Mouse (Mus musculus): ENCODE measurements at regions not wholly inside any gene's neighbourhood (a gene's known extent, or its start where the extent isn't known, plus 50 kb on each side); places are given as distances from the start of the nearest gene placed in this dataset.
A peak's percentile ranks its signal among the peaks of the same experiment; 100 is the strongest.
"Not testable (repeated sequence)": the region's sequence is repeated elsewhere in the genome, so short reads cannot be mapped to it uniquely, and the experiment has no call there.

GRCm38 (mm10) chr8:26762942-26763778 lies 214.0 kb upstream of the Zfp703 start:
- no peak for DNase-seq

DNA sequence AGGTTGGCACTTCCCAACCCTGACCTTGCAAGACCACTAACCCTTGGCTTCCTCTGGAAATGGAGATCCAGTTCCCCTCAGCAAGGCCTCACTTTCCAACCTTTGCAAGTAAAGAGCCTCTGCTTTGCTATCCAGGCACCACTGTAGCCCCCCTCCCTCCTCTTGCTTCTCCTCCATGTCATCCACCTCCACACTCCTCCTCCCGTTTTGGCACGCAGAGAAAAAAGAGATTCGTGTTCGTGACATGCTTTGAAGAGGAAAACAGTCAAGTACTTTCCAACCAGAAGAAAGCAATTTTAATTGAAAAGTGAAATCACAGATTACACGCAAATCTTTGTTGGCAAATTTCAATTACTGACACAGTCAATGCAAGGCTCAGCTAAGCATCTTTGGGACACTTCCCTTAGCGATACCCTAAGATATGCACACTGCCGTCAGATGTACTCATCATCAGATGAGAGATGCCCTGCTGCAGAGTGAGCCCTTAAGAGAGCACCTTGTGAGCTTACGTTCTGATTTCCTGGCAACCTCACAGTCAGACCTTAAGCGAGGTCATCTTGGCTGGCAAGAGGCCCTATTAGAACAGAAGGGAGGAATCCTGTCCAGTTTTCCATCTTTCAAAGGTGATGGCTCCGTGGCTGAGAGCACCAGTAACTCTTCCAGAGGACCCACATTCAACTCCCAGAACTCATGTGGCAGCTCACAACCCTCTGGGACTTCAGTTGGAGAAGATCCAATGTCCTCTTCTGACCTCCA lies 208.5 kb upstream of the Zfp703 start:
- no peak for DNase-seq

DNA sequence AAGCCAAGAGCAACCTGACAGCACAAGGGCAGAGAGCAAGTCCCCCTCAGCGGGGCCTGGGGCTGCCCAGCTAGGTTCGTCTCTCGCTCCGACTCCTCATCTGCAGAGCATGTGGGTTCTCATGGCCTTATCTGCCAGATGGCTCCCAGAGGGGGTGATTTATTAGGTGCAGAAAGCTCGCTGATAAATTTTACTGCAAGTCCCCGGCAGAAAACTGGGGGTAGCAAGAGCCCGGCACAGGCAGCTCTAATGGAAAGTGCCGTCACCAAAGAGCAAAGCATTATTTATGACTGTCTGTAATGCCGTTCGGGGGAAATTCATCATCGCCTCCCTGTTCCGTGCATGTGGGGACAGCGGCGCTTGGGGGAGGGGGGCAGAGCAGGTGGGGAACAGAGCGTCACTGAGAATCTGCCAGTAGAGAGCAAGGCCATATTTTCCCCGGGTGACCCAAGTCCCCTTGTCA lies 206.7 kb upstream of the Zfp703 start:
- DNase-seq: no peak

- DNase-seq: no peak
Measured at GRCm38 (mm10) chr8:26778917-26779537, 198.1 kb upstream of the Zfp703 start.

GRCm38 (mm10) chr8:26780515-26780914 lies 196.6 kb upstream of the Zfp703 start:
- DNase-seq: no peak

GRCm38 (mm10) chr8:26782936-26783335 lies 194.2 kb upstream of the Zfp703 start:
- not testable (repeated sequence) for DNase-seq

DNA sequence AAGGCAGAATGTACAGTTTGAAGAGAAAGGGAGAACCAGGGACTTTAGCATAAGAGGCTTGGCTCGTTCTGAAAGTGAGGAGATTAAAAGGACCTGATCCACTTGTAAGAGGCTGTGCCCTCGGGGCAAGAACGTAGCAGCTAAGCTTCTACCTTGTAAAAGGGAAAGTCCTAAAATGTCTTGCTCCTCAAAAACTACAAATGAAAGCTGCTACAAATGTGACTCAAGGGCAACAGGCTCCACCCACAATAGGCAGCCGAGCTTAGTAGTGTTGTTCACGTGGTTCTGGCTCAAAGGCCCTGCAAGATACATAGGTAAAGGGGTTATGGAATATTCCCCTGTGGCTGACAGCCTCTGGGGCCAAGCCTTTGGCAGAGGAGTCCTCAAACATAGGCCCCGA lies 192.7 kb upstream of the Zfp703 start:
- no peak for DNase-seq

DNA sequence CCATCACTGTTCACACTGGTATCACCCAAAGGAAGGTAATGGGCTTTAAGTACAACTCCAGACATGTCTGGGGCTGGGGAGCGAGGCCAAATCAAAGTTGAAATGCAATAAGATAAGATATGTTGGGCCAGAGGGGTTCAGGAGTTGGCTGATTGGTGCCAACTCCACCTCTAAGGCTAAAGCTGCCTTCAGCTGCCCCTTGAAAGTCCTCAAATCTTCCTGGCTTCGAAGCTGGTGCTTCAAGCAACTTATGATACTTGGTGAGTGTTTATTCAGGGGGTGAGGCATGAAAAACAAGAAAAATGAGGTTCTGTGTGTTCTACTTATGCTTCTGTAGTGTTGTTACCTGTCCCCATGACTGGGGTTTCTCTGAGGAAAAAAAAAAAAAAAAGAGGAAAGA lies 185.3 kb upstream of the Zfp703 start:
- no peak for DNase-seq

DNA sequence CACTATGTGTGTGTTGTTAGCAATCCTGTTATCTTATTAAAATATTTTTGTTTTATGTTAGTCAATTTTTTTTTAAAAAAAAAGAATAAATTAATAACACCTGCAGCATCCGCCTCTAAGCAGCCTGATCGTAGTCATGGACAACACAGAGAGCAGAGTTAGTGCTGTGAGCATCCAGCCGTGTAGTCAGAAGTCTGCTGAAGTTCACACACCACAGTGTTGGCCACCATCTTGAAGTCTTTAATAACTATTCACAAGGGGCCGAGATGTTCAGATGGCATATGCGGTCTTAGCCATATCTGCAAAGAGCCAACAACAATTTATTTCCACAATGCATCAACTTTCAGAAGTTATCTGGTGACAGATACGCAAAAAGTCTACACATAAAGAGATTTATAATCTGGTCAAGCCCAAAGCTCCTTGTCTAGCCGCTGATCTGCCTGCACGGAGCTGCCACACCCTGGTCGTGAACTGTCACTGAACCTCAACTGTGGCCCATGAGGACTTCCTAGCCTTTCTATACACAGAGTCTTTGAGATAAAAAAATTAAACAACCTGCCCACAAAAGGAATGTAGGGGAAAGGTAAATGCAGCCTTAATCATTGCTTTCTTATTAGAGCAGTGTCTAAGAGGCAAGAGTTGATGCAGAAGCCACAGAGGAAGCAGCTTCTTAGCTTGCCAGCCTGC lies 183.4 kb upstream of the Zfp703 start:
- no peak for DNase-seq

DNA sequence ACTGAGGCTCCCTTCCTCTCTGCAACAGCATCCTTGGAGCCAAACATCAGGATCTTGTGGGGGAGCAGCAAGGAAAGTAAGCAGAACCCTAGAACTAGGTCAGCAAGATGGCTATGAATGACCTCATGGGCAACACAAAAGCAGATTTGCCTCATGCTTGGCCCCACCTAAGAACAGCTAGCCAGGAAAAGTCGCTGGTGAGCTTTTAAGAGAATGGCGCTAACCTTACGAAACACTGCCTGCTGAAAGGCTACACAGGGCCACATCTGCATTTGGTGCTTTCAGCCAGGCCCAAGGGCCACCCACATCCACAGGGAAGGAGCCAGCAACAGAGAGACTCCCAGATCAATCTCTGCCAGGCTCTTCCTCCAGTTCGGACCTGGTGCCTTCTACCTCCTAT lies 182.7 kb upstream of the Zfp703 start:
- no peak for DNase-seq

GRCm38 (mm10) chr8:26795616-26796015 lies 181.5 kb upstream of the Zfp703 start:
- DNase-seq: no peak

GRCm38 (mm10) chr8:26799814-26800213 lies 177.3 kb upstream of the Zfp703 start:
- DNase-seq: no peak

DNA sequence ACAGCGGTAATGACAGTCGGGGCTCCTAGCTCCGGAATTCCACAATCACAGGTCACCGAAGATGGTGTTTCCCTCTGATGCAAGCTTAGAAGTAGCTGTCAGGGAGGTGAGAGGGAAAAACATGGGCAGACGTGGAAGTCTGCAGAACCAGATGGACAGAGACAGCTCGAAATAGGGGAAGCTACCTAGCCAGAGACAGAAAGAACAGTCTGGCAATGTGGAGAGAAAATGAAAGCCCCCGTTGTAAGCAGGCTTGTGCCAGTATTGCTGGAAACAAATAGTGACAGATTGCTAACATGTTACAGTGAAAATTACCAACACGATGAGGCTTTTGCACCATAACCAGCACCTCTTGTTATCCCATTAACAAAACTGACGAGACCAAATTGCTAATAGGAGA lies 173.0 kb upstream of the Zfp703 start:
- DNase-seq: no peak

GRCm38 (mm10) chr8:26804901-26805341 lies 172.2 kb upstream of the Zfp703 start:
- no peak for DNase-seq

DNA sequence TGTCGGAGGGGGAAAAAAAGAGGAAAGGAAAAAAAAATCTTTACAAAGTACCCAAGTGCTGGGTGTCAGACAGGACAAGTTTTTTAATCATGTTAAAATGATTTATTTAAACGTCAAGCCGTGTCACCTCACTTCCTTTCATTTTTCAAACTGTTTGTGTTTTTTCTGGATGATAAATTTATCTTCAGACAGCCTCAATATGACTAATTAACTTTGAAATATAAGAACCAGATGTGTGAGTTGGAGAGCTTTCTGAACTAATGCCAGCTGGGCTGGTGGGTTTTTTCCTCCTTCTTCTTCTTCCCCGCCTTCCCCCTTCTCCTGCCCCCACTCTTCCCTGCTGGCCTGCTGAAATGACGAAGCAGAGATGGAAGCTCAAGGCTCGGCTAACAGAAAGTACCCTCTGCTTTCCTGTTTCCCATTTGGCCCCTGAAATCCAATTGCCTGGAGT lies 171.7 kb upstream of the Zfp703 start:
- DNase-seq: no peak

- DNase-seq: no peak
Measured at GRCm38 (mm10) chr8:26808111-26808651, 168.9 kb upstream of the Zfp703 start.

- DNase-seq: peak; percentile 39
Measured at GRCm38 (mm10) chr8:26808771-26809170, 168.4 kb upstream of the Zfp703 start.

- DNase-seq: no peak
Measured at GRCm38 (mm10) chr8:26809943-26810342, 167.2 kb upstream of the Zfp703 start.

DNA sequence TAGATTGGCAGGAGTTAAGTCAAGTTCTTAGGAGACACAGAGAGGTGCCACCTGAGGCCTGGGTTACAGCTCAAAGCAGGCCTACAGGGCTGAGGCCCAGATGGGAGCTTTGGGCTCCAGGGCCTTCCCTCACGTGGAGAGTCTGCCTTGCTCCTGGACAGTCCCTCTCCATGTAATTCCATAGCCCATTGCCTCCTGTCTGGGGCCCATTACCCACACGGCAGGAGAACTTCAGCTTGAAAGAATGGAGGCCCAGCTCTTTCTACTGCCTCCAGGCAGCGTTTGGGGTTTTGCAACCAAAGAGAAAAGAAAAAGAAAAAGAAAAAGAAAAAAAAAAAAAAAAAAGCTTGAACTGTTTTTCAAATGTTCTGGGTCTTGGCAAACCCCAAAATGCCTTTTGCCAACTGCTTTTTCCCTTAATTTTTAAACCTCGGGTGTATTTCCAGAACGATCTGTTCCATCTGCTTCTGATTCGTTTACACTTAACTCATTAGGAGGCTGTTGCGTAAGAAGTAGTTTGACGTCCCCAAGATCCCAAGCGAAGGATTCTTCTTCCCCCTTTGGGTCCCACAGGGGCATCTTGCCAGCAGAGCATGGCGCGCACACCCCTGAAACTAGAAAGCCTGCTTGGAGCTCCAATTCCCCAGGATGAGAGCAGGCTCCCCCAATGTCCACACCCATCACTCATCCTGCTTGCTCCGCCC lies 165.4 kb upstream of the Zfp703 start:
- DNase-seq: no peak

GRCm38 (mm10) chr8:26813198-26813815 lies 163.8 kb upstream of the Zfp703 start:
- DNase-seq: no peak

GRCm38 (mm10) chr8:26815020-26815584 lies 162.0 kb upstream of the Zfp703 start:
- no peak for DNase-seq

Data from kidney, adult 9 months (tissue).